Mouse (Mus musculus) liver, embryonic 14.5 days (tissue): ENCODE measurements at regions not wholly inside any gene's neighbourhood (a gene's known extent, or its start where the extent isn't known, plus 50 kb on each side); places are given as distances from the start of the nearest gene placed in this dataset.

Source experiments
- CTCF ChIP-seq: IDR thresholded peaks from 2 replicates; pipeline ENCODE4 v1.5.1; 2016; ENCODE audit warnings: antibody characterized with exemption, low read depth, control low read depth
- EP300 ChIP-seq: IDR thresholded peaks from 2 replicates; pipeline ENCODE4 v1.6.1; 2016; ENCODE audit warnings: antibody characterized with exemption, low read depth

GRCm38 (mm10) chr1:75858551-75859255 lies 312.6 kb downstream of the Slc4a3 start:
- TF ChIP-seq CTCF, result no peak
- no peak for TF ChIP-seq EP300
